Mouse (Mus musculus): ENCODE data around the gene Prlr. TPM values are rescaled to one million over a fixed set of nuclear protein-coding genes. Genes with fewer than 3 reads are reported as not detected.

The Prlr gene
- polyA plus RNA-seq, 1 experiment: 1.1 TPM

DNA sequence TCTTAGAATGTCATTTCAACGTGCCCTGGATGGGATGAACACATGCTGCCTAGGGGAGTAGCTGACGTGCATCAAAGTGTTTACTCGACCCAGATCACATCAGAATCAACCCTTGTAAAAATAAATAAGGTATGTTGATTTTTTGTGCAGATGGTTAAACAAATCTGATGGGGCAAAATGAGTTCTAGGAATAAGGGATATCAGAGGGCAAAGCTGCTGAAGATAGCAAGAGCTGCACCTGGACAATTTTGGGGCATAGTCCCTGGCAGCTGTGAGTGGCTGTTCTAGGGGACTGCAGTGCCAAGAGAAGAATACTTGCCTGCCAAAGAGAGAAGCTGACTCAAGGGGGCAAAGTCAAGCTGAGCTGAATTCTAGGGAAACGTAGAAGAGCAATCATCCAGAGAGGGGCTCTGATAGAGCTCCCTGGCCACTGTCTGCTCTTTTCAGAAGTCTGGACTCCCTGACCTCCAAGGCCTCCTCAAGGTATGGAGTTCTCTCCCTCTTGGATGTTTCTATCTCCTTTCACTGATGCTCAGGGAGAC is 46.6 kb downstream of the Prlr start:
- Histone ChIP-seq H3K4me3 (ENCODE audit: insufficient read depth, low read length) (no peak overlapping the region), H3K4me1 (ENCODE audit: control insufficient read depth, insufficient read depth, low read length) (no peaks in the 10 kb centered on the region), H3K27ac (ENCODE audit: insufficient read depth, low read length) (no peak overlapping the region)
- TF ChIP-seq CTCF (IDR thresholded peaks at IDR 0.05; ENCODE audit: borderline replicate concordance, insufficient read depth, low read length): no peak
- no peak for TF ChIP-seq POLR2A (IDR thresholded peaks at IDR 0.05; ENCODE audit: low read depth, low read length)

- Histone ChIP-seq H3K4me1 (ENCODE audit: control insufficient read depth, insufficient read depth, low read length) (peaks cover 2% of the 10 kb centered on the region; the same call in 1 of the 2 replicates), H3K4me3 (ENCODE audit: insufficient read depth, low read length) (no peak overlapping the region), H3K27ac (ENCODE audit: insufficient read depth, low read length) (no peak overlapping the region)
- TF ChIP-seq CTCF (IDR thresholded peaks at IDR 0.05; ENCODE audit: borderline replicate concordance, insufficient read depth, low read length): no peak
- TF ChIP-seq POLR2A (IDR thresholded peaks at IDR 0.05; ENCODE audit: low read depth, low read length): no peak
Measured at GRCm38 (mm10) chr15:10225701-10226100, 48.7 kb downstream of the Prlr start.

- Histone ChIP-seq H3K4me1 (ENCODE audit: control insufficient read depth, insufficient read depth, low read length) (peaks cover 2% of the 10 kb centered on the region; the same call in 1 of the 2 replicates), H3K4me3 (ENCODE audit: insufficient read depth, low read length) (no peak overlapping the region), H3K27ac (ENCODE audit: insufficient read depth, low read length) (no peak overlapping the region)
- TF ChIP-seq CTCF (IDR thresholded peaks at IDR 0.05; ENCODE audit: borderline replicate concordance, insufficient read depth, low read length) (no peak), POLR2A (IDR thresholded peaks at IDR 0.05; ENCODE audit: low read depth, low read length) (no peak)
Measured at GRCm38 (mm10) chr15:10228636-10229035, 51.6 kb downstream of the Prlr start.

DNA sequence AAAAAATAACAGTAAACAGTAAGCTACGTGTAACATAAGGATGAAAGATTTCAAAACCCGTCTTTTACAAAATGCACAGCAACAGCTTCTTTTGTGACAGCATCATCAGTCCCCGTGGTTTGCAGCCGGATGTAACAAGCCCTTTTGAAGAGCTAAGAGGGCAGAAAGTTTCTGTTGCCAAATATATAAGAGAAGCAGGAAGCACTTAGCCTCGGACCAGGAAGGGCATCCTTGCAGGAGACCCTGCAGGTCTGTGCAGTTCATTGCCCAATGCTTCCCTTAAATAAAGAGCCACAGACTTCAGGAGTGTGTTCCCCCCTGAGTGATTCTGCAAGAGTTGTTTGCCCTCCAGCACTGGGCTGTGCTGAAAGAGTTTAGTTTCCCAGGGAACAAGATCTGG is 58.9 kb downstream of the Prlr start:
- TF ChIP-seq CTCF (IDR thresholded peaks at IDR 0.05; ENCODE audit: borderline replicate concordance, insufficient read depth, low read length) (no peak), POLR2A (IDR thresholded peaks at IDR 0.05; ENCODE audit: low read depth, low read length) (no peak)
- Histone ChIP-seq H3K4me3 (ENCODE audit: insufficient read depth, low read length) (no peak overlapping the region), H3K4me1 (ENCODE audit: control insufficient read depth, insufficient read depth, low read length) (no peaks in the 10 kb centered on the region), H3K27ac (ENCODE audit: insufficient read depth, low read length) (no peak overlapping the region)

DNA sequence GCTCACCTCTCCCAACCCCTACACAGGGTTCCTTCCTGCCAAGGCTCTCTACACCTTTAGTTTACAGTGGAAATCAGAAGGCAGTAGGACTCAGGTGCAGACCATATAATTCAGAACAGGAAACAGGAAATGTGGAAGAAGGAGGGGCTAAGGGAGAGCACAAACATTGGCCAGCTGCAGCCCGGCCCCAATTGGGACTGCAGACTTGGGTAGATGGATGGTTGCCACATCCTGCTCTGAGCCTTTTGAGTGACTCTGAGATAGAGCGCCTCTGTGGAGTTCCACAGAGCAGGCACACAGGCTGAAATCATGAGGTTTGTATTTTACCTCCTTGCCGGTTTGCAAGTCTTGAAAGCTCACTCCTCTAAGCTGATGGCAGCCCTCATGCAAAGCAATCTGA is 59.8 kb downstream of the Prlr start:
- TF ChIP-seq CTCF (IDR thresholded peaks at IDR 0.05; ENCODE audit: borderline replicate concordance, insufficient read depth, low read length) (no peak), POLR2A (IDR thresholded peaks at IDR 0.05; ENCODE audit: low read depth, low read length) (no peak)

DNA sequence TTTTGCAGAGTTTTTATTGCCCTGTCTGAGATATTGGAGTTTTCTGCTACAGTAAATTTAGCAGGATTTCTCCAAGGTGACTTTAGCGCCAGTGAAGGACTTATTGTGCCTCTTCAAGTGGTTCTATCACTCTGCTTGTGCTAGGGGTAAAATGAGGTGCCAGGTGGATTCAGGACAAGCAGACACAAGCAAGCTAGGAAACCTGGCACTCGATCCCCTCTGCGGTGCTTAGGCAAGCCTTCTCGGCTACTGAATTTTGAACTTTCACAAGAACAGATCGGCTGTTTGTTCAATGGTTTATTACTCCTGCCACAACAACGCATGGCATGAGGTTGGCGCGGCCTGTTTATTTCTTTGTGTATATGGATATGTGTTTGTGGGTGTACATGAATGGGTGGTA is 61.4 kb downstream of the Prlr start:
- Histone ChIP-seq H3K4me1 (ENCODE audit: control insufficient read depth, insufficient read depth, low read length) (no peaks in the 10 kb centered on the region), H3K27ac (ENCODE audit: insufficient read depth, low read length) (no peak overlapping the region), H3K4me3 (ENCODE audit: insufficient read depth, low read length) (no peak overlapping the region)
- no peak for TF ChIP-seq POLR2A (IDR thresholded peaks at IDR 0.05; ENCODE audit: low read depth, low read length)
- TF ChIP-seq CTCF (IDR thresholded peaks at IDR 0.05; ENCODE audit: borderline replicate concordance, insufficient read depth, low read length): no peak

More for the DNA sequence above, 59.8 kb downstream of the Prlr start:
- H3K4me3 ChIP-seq (ENCODE audit: insufficient read depth, low read length): no peak overlapping the region
- no peak overlapping the region for H3K27ac ChIP-seq (ENCODE audit: insufficient read depth, low read length)
- H3K4me1 ChIP-seq (ENCODE audit: control insufficient read depth, insufficient read depth, low read length): no peaks in the 10 kb centered on the region

DNA sequence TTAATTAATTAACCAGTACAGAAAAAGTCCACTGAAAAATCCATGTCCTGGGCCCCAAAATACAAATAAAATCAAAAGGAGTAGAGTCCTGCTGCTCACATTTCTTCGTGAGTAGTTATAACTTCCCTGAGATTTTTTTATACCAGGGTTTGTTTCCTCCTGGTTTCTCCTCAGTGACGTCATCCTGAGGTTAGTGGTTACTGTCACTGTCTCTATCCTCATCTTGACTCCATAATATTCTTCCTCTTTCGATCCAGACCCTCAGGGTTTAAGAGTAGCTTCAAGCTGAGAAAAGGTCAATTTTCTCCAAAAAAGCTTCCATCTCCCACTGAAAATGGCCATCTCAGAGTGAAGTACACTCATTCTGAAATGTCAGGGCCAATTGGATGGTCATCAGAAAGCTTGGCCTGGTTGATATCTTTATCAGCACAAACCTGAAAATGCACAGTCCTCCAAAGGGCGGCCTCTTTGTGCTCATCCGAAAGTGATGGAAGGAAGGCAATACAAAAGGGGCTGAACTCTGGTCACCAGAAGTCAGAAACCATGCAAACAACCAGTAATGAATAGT is 63.3 kb downstream of the Prlr start:
- H3K4me3 ChIP-seq (ENCODE audit: insufficient read depth, low read length): no peak overlapping the region
- no peak for TF ChIP-seq CTCF (IDR thresholded peaks at IDR 0.05; ENCODE audit: borderline replicate concordance, insufficient read depth, low read length)
- no peak for TF ChIP-seq POLR2A (IDR thresholded peaks at IDR 0.05; ENCODE audit: low read depth, low read length)
- H3K27ac ChIP-seq (ENCODE audit: insufficient read depth, low read length): no peak overlapping the region
- H3K4me1 ChIP-seq (ENCODE audit: control insufficient read depth, insufficient read depth, low read length): no peaks in the 10 kb centered on the region

- H3K4me3 ChIP-seq (ENCODE audit: insufficient read depth, low read length): no peak overlapping the region
- no peak for TF ChIP-seq CTCF (IDR thresholded peaks at IDR 0.05; ENCODE audit: borderline replicate concordance, insufficient read depth, low read length)
- TF ChIP-seq POLR2A (IDR thresholded peaks at IDR 0.05; ENCODE audit: low read depth, low read length): no peak
- no peak overlapping the region for H3K27ac ChIP-seq (ENCODE audit: insufficient read depth, low read length)
- no peaks in the 10 kb centered on the region for H3K4me1 ChIP-seq (ENCODE audit: control insufficient read depth, insufficient read depth, low read length)
Measured at GRCm38 (mm10) chr15:10242250-10242649, 65.2 kb downstream of the Prlr start.

- TF ChIP-seq POLR2A (IDR thresholded peaks at IDR 0.05; ENCODE audit: low read depth, low read length): no peak
- TF ChIP-seq CTCF (IDR thresholded peaks at IDR 0.05; ENCODE audit: borderline replicate concordance, insufficient read depth, low read length): no peak
- no peak overlapping the region for H3K4me3 ChIP-seq (ENCODE audit: insufficient read depth, low read length)
- H3K4me1 ChIP-seq (ENCODE audit: control insufficient read depth, insufficient read depth, low read length): no peaks in the 10 kb centered on the region
- H3K27ac ChIP-seq (ENCODE audit: insufficient read depth, low read length): no peak overlapping the region
Measured at GRCm38 (mm10) chr15:10249285-10249684, 72.2 kb downstream of the Prlr start.

- Histone ChIP-seq H3K4me3 (ENCODE audit: insufficient read depth, low read length) (no peak overlapping the region), H3K4me1 (ENCODE audit: control insufficient read depth, insufficient read depth, low read length) (no peaks in the 10 kb centered on the region), H3K27ac (ENCODE audit: insufficient read depth, low read length) (no peak overlapping the region)
- no peak for TF ChIP-seq CTCF (IDR thresholded peaks at IDR 0.05; ENCODE audit: borderline replicate concordance, insufficient read depth, low read length)
- no peak for TF ChIP-seq POLR2A (IDR thresholded peaks at IDR 0.05; ENCODE audit: low read depth, low read length)
Measured at GRCm38 (mm10) chr15:10250784-10251183, 73.7 kb downstream of the Prlr start.
